Comparison of ENCODE assay signal across 14 mouse cellular contexts in the genomic region with DNA sequence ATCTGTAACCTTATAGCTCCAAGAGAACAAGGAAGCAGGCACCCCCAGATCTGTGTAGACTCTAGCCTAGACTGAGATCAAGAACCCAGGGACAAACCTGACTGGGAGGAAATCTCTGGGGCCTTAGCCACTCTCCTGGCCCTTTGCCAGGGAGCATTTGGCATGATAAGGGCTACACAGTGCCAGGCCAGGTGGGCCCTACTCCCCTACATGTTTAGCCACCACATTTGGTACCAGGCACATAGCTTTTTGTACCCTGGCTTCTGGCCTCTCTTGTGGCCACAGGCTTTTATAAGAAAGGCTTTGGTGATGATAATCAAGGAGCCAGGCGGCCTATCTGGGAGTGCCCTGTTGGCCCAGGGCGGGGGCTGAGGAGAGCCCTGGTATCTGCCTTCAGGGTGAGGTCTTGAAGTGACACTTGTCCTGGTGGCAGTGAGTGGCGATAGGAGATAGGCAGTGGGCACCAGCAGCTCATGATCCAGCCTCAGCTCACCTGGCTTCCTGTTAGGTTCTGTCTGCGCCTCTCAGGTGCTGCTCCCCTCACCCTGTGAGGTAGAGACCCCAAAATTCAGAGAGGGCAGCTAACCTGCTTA. TPM values are rescaled to one million over a fixed set of nuclear protein-coding genes. Genes with fewer than 3 reads are reported as not detected.
DNase-seq lines count a peak whose midpoint lies in the region; ATAC-seq lines count a peak whose summit lies in the region.
"Had no signal": no experiment of that assay in that cellular context is flagged by ENCODE, and none has a peak within 500 bp of the region (broad histone marks: within the 10 kb centered on the region; RNA-seq: fewer than 3 reads in every experiment).

No protein-coding gene starts in this region.

- H3K4me3 ChIP-seq in hindbrain, embryonic 10.5 days, result no peak overlapping the region
- no peak overlapping the region for H3K4me3 ChIP-seq in hindbrain, embryonic 12.5 days

- no peaks in the 10 kb centered on the region for H3K9me3 ChIP-seq in hindbrain, embryonic 10.5 days
- no peaks in the 10 kb centered on the region for H3K9me3 ChIP-seq in hindbrain, embryonic 12.5 days (replicated peaks)

- H3K27ac ChIP-seq in hindbrain, embryonic 10.5 days, result peak overlapping the region; percentile 46
- H3K27ac ChIP-seq in hindbrain, embryonic 12.5 days, result no peak overlapping the region

- H3K9ac ChIP-seq in hindbrain, embryonic 12.5 days, result no peak overlapping the region

- no peak; the same call in 1 of the 2 replicates for ATAC-seq in hindbrain, embryonic 12.5 days (ENCODE audit: low FRiP score)
- peak; percentile 90 for ATAC-seq in erythroid progenitor cell, adult 5-6 weeks (replicated peaks; ENCODE audit: low FRiP score, poor library complexity, severe bottlenecking)
- peak; percentile 75 for ATAC-seq in megakaryocyte progenitor cell, adult 5-6 weeks (replicated peaks; ENCODE audit: poor library complexity)
- ATAC-seq: forebrain, embryonic 14.5 days had no signal

- H3K27me3 ChIP-seq in hindbrain, embryonic 10.5 days (ENCODE audit: insufficient read depth, poor library complexity, severe bottlenecking), result no peaks in the 10 kb centered on the region
- no peaks in the 10 kb centered on the region for H3K27me3 ChIP-seq in hindbrain, embryonic 12.5 days

- 82% methylated on average over 4 of the region's 4 CpGs for WGBS in hindbrain, embryonic 10.5 days
- 88% methylated on average over 4 of the region's 4 CpGs for WGBS in hindbrain, embryonic 12.5 days

- DNase-seq in hindbrain, embryonic 10.5 days (ENCODE audit: low spot score), result no peak
- DNase-seq in c-Kit-positive CD71-positive TER-119-positive erythroid progenitor cells, embryonic 14.5 days (ENCODE audit: low spot score), result peak; percentile 78
- DNase-seq in natural killer cell, adult 2 months (ENCODE audit: low spot score in 2 of 2), result no peak
- no peak for DNase-seq in lung, postnatal 4 days
- DNase-seq: cerebellum, adult 8-10 months; heart, adult 18-20 months; kidney, postnatal 14 days; lung, adult 18-20 months; right cerebral cortex, adult 18-20 months; thymus, postnatal 25 days had no signal

- no peak overlapping the region for H3K4me2 ChIP-seq in hindbrain, embryonic 12.5 days (replicated peaks)

- peaks cover 64% of the 10 kb centered on the region for H3K4me1 ChIP-seq in hindbrain, embryonic 10.5 days (replicated peaks)
- H3K4me1 ChIP-seq in hindbrain, embryonic 12.5 days, result peaks cover 57% of the 10 kb centered on the region

- H3K36me3 ChIP-seq in hindbrain, embryonic 10.5 days, result 0 out of 2 replicates have a peak, but pooled peaks cover 2% of the 10 kb centered on the region
- no peaks in the 10 kb centered on the region for H3K36me3 ChIP-seq in hindbrain, embryonic 12.5 days

RNA-seq across cellular contexts. Expression of gene Slc9a1, which starts 25.6 kb away (rescaled TPM):
- 8.0 and 8.6 TPM in 2 replicates for polyA plus RNA-seq in hindbrain, embryonic 10.5 days (2016; fragmentation: Nextera tagmentation; extraction: Ambion mirVana)
- polyA plus RNA-seq in hindbrain, embryonic 12.5 days (2016; fragmentation: Nextera tagmentation; extraction: Ambion mirVana), result 8.4 and 9.5 TPM in 2 replicates
- total RNA-seq in erythroid progenitor cell, adult 5-6 weeks (2015; ENCODE audit: low replicate concordance), result 15.9 and 18.4 TPM in 2 replicates
- total RNA-seq in erythroid progenitor cell, adult 5-6 weeks (2017; ENCODE audit: low replicate concordance), result 13.5 and 13.7 TPM in 2 replicates
- total RNA-seq in megakaryocyte progenitor cell, adult 5-6 weeks (2015), result 15.1 and 16.1 TPM in 2 replicates
- total RNA-seq in megakaryocyte progenitor cell, adult 5-6 weeks (2017), result 6.3 and 7.3 TPM in 2 replicates

RNA-seq across cellular contexts. Expression of gene Wdtc1, which starts 41.8 kb away (rescaled TPM):
- 19.5 and 22.0 TPM in 2 replicates for polyA plus RNA-seq in hindbrain, embryonic 10.5 days (2016; fragmentation: Nextera tagmentation; extraction: Ambion mirVana)
- 25.5 and 27.8 TPM in 2 replicates for polyA plus RNA-seq in hindbrain, embryonic 12.5 days (2016; fragmentation: Nextera tagmentation; extraction: Ambion mirVana)
- 16.2 and 28.5 TPM in 2 replicates for total RNA-seq in erythroid progenitor cell, adult 5-6 weeks (2015; ENCODE audit: low replicate concordance)
- 9.0 and 10.1 TPM in 2 replicates for total RNA-seq in erythroid progenitor cell, adult 5-6 weeks (2017; ENCODE audit: low replicate concordance)
- 10.3 and 10.6 TPM in 2 replicates for total RNA-seq in megakaryocyte progenitor cell, adult 5-6 weeks (2015)
- total RNA-seq in megakaryocyte progenitor cell, adult 5-6 weeks (2017), result 7.6 and 8.7 TPM in 2 replicates
